Mouse (Mus musculus) left cerebral cortex, adult 2 months (tissue): ENCODE measurements around the gene Tmem117. TPM values are rescaled to one million over a fixed set of nuclear protein-coding genes. Genes with fewer than 3 reads are reported as not detected.

Source experiments
- DNase-seq, 2 experiments: peaks; one replicate each; pipeline ENCODE4 v3.0.0; 2021 to 2022; ENCODE audit warnings: low spot score in 2 of 2, mixed read lengths in 1 of 2; ENCODE audit errors: extremely low spot score in 1 of 2
- H3K27ac ChIP-seq: fragments of 200-600 bp; 2 replicates; pipeline ENCODE4 v1.8.1; 2022
- H3K4me3 ChIP-seq: fragments of 200-600 bp; 2 replicates; pipeline ENCODE4 v1.8.1; 2022
- CTCF ChIP-seq: fragments of 200-600 bp; IDR thresholded peaks from 2 replicates; pipeline ENCODE4 v1.8.1; 2022; ENCODE audit warnings: antibody characterized with exemption, mild to moderate bottlenecking, moderate library complexity
- intact Hi-C: fragments of 180-260 bp; cut with DNase I; formaldehyde crosslinking; loops from one replicate; pipeline ENCODE4 v1.15.1; 2025
- total RNA-seq, 2 experiments: library from RNA; stranded (reverse); gene quantifications; 2 replicates each; pipeline ENCODE4 v1.2.3; 2021

Gene Tmem117
- total RNA-seq, 2 experiments from 2014 or later: 6.1 to 6.5 TPM

DNA sequence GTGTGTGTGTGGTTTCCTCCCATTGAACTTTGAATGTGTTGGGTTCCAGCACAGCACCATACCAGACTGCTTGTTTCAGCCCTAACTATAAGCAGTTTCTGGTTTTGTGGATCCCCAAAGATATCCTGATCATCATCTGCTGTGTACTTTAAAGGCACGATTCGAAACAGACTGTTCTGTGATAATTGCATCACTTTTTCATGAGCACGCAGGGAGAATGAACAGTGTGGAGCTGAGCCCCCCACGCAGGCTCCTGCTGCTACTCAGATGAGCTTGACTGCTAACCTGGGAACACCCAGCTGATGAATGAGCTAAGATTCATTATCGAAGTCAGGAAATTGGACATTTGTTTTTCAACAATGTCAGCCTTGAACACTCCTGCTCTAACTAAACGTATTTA is 230.6 kb downstream of the Tmem117 start:
- no peak overlapping the region for H3K4me3 ChIP-seq
- DNase-seq: peak; percentile 18 to 32
- H3K27ac ChIP-seq: no peak overlapping the region
- TF ChIP-seq CTCF: no peak
- intact Hi-C loops: loop anchor here (5.0 kb wide), 1 partner anchor 108 kb away; no protein-coding TSS in a partner anchor

DNA sequence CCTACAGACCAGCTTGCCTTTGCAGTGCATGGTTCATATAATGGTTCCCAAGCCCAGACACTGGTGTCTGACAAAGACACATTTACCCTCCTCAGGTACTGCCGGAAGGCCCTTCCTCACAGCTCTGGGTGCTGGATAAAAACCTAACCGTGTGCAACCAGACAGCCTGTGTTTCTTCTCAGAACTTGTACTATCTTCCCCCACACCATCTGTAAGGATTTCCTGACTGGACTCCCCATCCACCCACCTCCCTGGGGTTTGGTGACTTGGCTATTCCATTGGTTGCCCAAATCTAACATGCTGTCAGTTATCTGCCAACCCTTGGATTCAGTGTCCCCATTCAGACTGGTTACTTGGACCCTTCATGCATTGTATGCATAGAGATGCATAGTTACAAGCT is 232.1 kb downstream of the Tmem117 start:
- Histone ChIP-seq H3K27ac (no peak overlapping the region), H3K4me3 (no peak overlapping the region)
- no peak for TF ChIP-seq CTCF
- intact Hi-C loops: loop anchor here (5.0 kb wide), 1 partner anchor 106 kb away; no protein-coding TSS in a partner anchor
- DNase-seq: peak in 1 of 2 experiments; percentile 35

- Histone ChIP-seq H3K4me3 (no peak overlapping the region), H3K27ac (no peak overlapping the region)
- intact Hi-C loops: loop anchor here (5.0 kb wide), 1 partner anchor 103 kb away; no protein-coding TSS in a partner anchor
- no peak for DNase-seq
- TF ChIP-seq CTCF: no peak
Measured at GRCm38 (mm10) chr15:94864134-94864533, 235.1 kb downstream of the Tmem117 start.

- DNase-seq: no peak
- intact Hi-C loops: no loop called here
Measured at GRCm38 (mm10) chr15:94868372-94868771, 239.3 kb downstream of the Tmem117 start.

GRCm38 (mm10) chr15:94885026-94885425 is 256.0 kb downstream of the Tmem117 start:
- no peak overlapping the region for H3K27ac ChIP-seq
- H3K4me3 ChIP-seq: no peak overlapping the region
- intact Hi-C loops: no loop called here
- DNase-seq: no peak
- TF ChIP-seq CTCF: no peak

More at GRCm38 (mm10) chr15:94868372-94868771, 239.3 kb downstream of the Tmem117 start:
- no peak for TF ChIP-seq CTCF
- Histone ChIP-seq H3K27ac (no peak overlapping the region), H3K4me3 (no peak overlapping the region)

DNA sequence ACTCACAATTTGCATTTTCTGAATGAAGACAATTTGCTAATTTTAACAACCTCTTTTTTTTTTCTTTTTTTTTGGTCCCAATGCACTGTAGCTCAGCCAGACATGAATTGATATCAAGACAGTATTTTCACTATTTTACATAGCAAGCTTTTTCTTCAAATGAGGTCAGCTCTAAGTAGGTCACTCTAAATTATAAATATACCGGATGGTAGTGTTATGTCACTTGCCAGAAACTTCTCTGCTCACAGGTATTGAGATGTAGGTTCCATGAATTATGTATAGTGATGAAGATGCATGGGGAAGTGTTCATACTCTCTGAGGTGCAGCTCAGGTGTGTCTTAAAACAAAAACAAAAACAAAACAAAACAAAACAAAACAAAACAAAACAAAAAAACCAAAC is 264.2 kb downstream of the Tmem117 start:
- intact Hi-C loops: no loop called here
- Histone ChIP-seq H3K27ac (no peak overlapping the region), H3K4me3 (no peak overlapping the region)
- TF ChIP-seq CTCF: no peak
- no peak for DNase-seq

DNA sequence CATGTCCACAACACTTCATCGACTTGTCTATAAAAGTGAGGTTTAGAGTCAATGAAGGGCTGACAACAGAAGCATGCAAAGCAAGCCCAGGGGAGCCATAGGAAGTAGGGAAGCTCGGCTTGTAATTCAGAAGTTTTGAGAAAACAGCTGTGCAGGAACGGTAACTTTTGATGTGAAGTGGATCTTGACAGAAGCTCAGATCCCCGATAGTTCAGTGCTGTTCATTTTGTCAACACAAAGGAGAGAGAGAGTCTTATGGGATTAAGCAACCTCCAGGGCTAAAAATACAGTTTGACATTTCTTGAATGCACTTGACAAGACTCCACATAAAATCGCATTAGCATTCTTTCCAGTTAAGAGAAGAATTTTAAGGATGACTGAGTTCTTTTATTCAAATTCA is 265.1 kb downstream of the Tmem117 start:
- no peak overlapping the region for H3K27ac ChIP-seq
- no peak for DNase-seq
- H3K4me3 ChIP-seq: no peak overlapping the region
- intact Hi-C loops: no loop called here
- no peak for TF ChIP-seq CTCF

- no peak for TF ChIP-seq CTCF
- no peak overlapping the region for H3K4me3 ChIP-seq
- H3K27ac ChIP-seq: no peak overlapping the region
- intact Hi-C loops: no loop called here
- no peak for DNase-seq
Measured at GRCm38 (mm10) chr15:94895681-94896080, 266.6 kb downstream of the Tmem117 start.

DNA sequence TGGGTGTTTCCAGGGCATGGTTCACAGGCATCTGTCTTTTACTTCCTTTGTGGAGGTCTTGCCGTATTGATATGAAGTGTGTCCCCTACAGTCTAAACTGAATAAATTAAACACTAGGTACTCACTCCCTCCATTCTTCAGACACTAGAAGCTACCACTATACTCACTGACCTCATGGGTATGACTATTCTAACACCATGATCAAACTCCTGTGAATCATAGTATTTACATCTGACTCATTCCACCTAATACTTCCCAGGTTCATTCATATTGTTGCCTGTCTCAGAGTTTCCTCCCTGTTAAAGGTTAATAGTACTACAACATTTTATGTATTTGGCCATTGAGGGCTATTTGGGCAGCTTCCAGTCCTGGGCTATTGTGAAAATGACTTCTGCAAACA is 274.2 kb downstream of the Tmem117 start:
- DNase-seq: no peak
- Histone ChIP-seq H3K27ac (no peak overlapping the region), H3K4me3 (no peak overlapping the region)
- TF ChIP-seq CTCF: no peak
- intact Hi-C loops: no loop called here

- intact Hi-C loops: no loop called here
- Histone ChIP-seq H3K4me3 (no peak overlapping the region), H3K27ac (no peak overlapping the region)
- DNase-seq: no peak
- TF ChIP-seq CTCF: no peak
Measured at GRCm38 (mm10) chr15:94904672-94905407, 275.8 kb downstream of the Tmem117 start.

GRCm38 (mm10) chr15:94921672-94922071 is 292.6 kb downstream of the Tmem117 start:
- H3K27ac ChIP-seq: no peak overlapping the region
- TF ChIP-seq CTCF: no peak
- no peak overlapping the region for H3K4me3 ChIP-seq
- intact Hi-C loops: no loop called here
- no peak for DNase-seq

GRCm38 (mm10) chr15:94927986-94928385 is 299.0 kb downstream of the Tmem117 start:
- intact Hi-C loops: no loop called here
- TF ChIP-seq CTCF: no peak
- no peak for DNase-seq
- Histone ChIP-seq H3K27ac (no peak overlapping the region), H3K4me3 (no peak overlapping the region)

DNA sequence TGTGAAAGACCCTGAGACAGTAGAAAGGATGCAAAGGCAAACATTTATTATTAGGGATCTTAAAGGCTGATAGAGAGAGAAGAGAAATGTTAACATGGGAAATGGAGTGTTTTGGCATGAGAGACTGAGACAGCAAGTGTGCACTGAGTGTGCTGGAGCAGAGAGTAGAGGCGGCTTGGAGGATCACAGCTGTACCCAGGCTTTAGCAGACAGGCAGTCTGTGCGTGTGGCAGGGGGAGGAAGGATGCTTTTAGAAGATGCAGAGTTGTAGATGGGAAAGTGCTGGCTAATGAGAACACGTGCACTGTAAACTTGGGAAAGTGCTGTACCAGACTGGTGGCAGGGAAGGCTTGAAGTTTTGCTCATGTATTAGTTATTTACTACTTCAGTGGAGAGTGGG is 301.7 kb downstream of the Tmem117 start:
- intact Hi-C loops: no loop called here
- no peak overlapping the region for H3K4me3 ChIP-seq
- no peak overlapping the region for H3K27ac ChIP-seq
- no peak for TF ChIP-seq CTCF
- DNase-seq: no peak
